Mouse (Mus musculus): Measurements from ENCODE around the gene Kcnc4.

Kcnc4 gene

GRCm38 (mm10) chr3:107459196-107459772 is at the start of gene Kcnc4:
Kcnc4 (minus strand) TSS chr3:107459552.
- DNase-seq (ENCODE audit: low read depth), result no peak

DNA sequence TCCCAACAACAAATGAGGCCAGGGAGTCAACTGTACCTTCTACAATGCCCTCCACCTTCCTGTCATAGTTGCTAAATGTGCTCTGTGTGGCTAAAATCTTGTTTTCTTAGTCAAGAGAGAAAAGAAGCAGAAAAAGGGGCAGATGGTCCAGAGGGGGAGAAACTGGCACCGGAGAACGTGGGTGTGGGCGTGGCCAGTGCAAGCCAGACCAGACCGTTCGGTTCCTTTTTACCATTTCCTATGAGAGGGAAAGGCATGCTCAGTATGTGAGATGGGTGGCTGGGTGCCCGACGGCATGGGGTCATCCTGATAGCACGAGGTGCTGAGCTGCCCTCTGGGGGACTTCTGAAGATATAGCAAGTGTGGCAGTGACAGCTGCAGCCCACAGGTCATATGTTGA is 49.3 kb upstream of the Kcnc4 start:
- DNase-seq (ENCODE audit: low read depth), result no peak

GRCm38 (mm10) chr3:107507966-107508365 is 48.6 kb upstream of the Kcnc4 start:
- DNase-seq (ENCODE audit: low read depth), result no peak

GRCm38 (mm10) chr3:107506531-107506930 is 47.2 kb upstream of the Kcnc4 start:
- DNase-seq (ENCODE audit: low read depth), result no peak

DNA sequence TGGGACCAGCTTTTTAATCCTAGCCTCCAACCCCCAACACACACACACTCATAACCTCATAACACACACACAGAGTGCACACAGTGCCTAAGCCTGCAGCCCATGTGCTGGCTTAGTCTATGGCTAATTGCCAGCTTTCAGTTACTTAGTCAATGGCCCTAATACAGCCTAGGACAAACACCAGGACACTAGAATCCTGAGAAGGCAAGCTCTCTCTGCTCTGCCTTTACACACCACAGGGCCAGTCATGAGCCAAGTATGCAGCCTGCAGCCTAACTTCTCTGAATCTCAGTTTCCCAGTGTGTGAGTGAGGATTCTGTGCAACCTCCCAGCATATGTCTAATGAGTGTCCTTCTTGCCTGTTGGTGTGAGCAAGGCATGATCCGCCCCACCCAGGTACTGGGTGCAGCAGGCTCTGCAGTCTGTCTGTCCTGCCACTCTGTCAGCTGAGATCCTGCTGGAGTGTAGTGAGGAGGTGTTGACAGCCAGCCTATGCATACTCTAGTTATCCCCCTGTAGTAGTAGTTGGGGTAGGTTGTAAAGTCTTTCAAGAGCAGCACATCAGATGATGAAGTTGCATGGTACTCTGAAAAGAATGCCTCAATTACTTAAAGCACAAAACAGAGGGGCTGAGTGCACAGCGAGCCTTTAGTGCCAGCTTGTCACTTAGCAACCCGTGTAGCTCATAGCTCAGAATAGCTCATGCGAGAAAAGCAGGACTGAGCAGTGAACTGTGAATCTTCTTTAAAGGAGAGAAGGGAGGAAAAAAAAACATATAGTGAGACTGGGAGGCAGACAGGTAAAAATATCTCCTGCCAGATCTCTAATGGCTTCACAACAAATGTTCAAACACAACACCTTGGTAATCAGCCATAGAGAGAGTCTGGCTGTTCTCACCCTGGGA is 46.4 kb upstream of the Kcnc4 start:
- no peak for DNase-seq (ENCODE audit: low read depth)

DNA sequence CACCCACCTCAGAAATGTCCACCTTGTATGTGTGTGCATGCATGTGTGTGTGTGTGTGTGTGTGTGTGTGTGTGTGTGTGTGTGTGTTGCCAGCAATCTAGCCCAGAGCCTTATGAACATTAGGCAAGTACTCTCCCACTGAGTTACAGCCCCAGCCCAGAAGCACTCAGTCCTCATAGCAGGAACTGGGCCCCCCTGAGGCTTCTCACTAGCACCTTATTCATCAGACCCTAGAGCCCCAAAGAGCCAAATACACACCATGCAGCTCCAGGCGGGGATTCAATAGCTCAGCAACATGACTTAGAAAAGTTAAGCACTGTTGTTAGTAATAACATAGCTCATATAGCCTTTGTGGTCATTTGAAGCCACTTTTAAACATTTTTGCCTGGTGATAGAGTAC is 45.2 kb upstream of the Kcnc4 start:
- DNase-seq (ENCODE audit: low read depth), result no peak

- DNase-seq (ENCODE audit: low read depth), result no peak
Measured at GRCm38 (mm10) chr3:107503716-107504115, 44.4 kb upstream of the Kcnc4 start.

GRCm38 (mm10) chr3:107501702-107502151 is 42.4 kb upstream of the Kcnc4 start:
- DNase-seq (ENCODE audit: low read depth), result no peak

DNA sequence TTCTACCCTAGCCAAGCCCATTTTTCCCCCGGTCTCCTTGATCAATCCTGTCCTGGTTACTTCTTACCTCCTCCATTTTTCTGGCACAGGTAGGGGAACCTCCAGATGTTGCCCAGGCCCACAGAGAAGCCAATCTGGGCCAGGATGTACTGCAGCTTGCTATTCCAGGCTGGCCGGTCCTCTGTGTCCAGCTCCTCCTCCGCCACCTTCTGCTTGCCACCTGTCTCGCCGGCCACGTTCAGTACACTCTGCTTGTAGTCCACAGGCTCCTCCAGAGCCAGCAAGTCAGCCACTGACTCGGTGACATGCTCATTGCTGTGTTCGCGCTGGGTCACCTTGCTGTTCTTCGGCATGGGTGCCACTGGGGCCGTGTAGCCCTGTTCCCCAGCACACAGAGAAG is 40.9 kb upstream of the Kcnc4 start:
- DNase-seq (ENCODE audit: low read depth), result no peak

DNA sequence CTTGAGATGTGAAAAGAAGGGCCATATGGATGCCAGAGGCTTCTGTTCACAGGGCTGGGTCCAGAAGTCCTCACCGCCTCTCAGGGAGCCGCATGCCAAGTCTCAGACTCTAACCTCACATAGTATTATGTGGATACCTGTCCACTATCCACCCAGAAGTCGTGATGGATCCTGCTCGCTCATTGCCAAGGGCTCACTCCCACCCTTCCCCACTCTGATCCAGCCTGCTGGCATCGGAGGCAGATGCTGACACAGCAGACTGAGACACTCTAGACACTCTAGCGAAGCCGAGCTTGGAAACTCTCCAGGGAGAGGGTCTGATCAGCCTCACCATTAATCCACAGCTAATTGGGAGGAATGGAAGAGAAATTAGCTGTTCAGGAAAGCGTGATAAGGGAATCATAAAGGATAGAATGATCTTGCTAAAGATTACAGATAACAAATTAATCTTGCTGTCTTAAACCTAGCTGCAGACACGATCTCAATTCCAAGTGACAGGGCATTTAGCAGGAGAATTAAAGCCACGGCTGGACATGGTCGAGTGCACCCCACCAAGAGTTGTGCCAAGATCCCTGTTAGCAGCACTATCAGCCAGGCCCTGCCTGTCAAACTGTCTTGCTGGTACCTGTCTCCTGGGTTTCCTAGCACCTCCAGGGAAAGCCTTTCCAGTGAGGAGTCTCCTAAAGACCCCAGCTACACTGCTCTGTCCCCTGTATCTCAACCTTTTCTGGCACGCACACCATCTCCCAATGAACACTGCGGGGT is 36.9 kb upstream of the Kcnc4 start:
- no peak for DNase-seq (ENCODE audit: low read depth)

- no peak for DNase-seq (ENCODE audit: low read depth)
Measured at GRCm38 (mm10) chr3:107495524-107495923, 36.2 kb upstream of the Kcnc4 start.

DNA sequence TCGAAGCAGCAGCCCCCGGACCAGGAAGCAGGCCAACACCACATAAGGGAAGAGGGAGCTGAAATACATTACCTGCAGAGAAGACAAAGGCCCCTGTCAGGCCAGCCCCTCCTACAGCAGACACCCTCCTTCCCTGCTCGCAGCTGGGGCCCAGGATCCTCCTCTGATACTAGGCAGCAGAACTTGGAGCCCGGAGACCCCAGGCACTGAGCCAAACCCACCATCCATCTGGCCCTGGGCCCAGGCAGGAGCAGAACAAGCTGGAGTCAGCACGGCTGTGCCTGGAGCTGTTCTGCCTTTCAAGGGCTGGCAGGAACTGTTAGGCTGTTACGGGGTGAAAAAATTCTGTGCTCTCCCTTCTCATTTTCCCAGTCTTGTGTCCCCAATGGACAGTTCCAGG is 32.1 kb upstream of the Kcnc4 start:
- no peak for DNase-seq (ENCODE audit: low read depth)

GRCm38 (mm10) chr3:107488637-107489036 is 29.3 kb upstream of the Kcnc4 start:
- no peak for DNase-seq (ENCODE audit: low read depth)

- no peak for DNase-seq (ENCODE audit: low read depth)
Measured at GRCm38 (mm10) chr3:107483290-107483689, 23.9 kb upstream of the Kcnc4 start.

DNA sequence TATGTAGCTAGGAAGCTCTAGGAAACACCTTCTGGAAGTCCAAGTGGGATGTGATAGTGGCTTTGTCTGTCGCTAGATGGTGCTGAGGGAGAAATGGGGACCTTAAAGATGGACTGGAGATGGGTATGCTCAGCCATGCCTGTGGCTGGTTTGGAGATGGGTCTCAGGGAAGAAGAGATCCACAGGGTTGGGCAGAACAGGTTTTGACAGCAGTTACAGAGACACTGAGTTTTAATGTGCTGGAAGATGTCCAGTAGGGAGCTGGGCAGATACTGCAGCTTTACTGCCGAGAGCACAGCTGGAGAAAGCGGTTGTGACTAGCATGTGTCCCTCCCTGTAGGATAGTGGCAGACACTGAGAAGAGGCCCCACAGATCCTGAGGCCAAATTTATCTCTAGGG is 21.3 kb upstream of the Kcnc4 start:
- peak; percentile 10 for DNase-seq (ENCODE audit: low read depth)

DNA sequence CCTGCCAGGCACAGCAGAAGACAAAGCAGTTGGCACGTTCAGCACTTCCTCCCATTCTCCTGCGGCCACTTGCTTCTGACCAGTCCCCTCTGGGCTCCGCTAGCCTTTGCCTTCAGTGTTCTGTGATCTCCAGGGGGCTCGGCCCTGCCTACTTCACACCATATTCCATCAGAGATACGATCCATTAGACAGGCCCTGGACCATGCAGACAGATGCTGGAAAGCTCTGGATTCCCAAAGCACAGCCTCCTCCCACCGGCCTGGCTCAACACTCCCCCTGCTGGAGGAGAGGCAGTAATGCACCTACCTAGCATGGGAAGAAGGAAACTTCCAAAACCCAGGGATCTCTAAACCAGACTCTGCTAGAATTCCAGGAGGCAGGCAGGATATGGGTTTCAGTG is 12.8 kb upstream of the Kcnc4 start:
- DNase-seq (ENCODE audit: low read depth), result peak; percentile 31

DNA sequence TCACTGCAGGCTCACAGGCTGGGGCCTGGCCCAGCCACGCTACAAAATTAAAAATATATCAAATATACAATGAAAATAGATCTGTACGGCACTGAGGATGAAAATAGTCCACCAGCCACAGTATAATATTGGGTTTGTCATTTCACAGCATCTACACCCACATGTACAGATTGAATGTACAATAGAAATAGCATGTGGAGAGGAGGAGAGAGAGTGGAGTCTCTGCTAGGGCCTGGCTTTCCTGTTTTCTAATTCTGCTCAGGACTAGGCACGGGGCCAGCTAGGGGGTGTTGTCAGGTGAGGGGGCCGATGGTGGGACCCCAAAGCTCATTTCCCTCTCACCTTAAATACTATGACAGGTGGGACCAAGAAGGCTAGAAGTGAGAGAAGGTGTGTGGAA is 9.7 kb upstream of the Kcnc4 start:
- no peak for DNase-seq (ENCODE audit: low read depth)

- no peak for DNase-seq (ENCODE audit: low read depth)
Measured at GRCm38 (mm10) chr3:107468106-107468505, 8.8 kb upstream of the Kcnc4 start.

- DNase-seq (ENCODE audit: low read depth), result peak; percentile 47
Measured at GRCm38 (mm10) chr3:107466577-107466976, 7.2 kb upstream of the Kcnc4 start.

- peak; percentile 46 for DNase-seq (ENCODE audit: low read depth)
Measured at GRCm38 (mm10) chr3:107462160-107462559, 2.8 kb upstream of the Kcnc4 start.

DNA sequence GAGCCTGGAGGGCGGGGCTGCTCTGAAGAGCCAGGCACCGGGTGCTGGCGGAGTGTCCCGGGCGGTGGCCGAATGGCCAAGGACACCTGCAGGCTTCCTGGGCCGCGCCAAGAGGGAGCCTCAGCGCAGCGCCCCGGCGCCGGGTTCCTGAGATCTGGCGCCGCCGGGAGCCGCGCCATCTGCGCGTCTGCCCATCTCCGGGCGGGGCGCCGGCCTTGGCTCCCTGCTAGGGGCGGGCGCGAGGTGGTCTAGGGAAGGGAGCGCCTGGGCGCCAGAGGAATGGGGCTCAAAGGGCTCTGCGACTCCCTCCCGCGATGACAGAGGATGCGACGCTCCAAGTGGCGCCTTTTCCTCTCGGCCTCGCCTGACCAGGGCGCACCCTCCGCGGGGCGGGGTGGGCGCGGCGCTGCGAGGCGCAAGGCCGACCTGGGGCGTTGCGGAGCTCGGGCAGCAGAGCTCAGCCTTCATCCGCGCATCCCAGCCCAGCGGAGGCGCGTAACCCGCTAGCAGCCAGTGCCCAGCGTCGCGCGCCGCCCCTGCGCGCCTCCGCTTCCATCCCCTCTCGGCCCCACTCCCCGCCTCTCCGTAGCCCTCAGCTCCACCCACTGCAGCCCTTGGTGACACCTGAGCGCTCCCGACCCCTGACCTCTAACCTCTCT is 550 bp upstream of the Kcnc4 start:
- DNase-seq (ENCODE audit: low read depth), result no peak

DNA sequence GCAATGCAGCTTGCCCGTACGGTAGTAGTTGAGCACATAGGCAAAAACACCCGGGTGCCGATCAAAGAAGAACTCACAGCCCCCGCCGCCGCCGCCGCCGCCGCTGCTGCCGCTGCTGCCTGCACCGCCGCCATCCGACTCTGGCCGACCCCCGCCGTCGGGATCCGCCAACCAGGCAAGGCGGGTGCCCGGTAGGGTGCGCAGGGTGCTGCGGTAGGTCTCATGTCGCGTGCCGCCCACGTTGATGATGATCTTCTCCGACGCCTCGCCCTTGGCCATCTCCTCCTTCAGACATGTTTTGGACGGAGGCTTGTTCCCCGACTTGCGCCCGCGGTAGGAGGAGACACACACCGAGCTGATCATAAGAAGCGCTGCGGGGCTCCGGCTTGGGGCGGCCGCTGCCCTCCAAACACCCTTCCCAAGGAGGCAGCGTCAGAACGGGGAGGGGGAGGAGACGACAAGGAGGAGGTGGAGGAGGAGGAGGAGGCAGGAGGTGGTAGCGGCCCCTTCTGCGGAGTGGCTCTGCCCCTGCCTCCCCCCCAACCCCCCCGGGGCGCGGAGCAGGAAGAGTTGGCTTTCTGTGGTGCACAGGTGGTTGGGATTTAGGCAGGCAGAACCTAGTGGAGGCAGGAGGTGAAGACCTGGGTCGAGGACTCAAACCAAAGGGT is 690 bp downstream of the Kcnc4 start:
- DNase-seq (ENCODE audit: low read depth), result no peak

All from 416B (cell line).